Mouse (Mus musculus): ENCODE data around the gene Gm42878. TPM values are rescaled to one million over a fixed set of nuclear protein-coding genes. Genes with fewer than 3 reads are reported as not detected.
"Not testable (repeated sequence)": the region's sequence is repeated elsewhere in the genome, so short reads cannot be mapped to it uniquely, and the experiment has no call there.

Gene Gm42878
- polyA plus RNA-seq, 1 experiment from 2014 or later, result not detected

DNA sequence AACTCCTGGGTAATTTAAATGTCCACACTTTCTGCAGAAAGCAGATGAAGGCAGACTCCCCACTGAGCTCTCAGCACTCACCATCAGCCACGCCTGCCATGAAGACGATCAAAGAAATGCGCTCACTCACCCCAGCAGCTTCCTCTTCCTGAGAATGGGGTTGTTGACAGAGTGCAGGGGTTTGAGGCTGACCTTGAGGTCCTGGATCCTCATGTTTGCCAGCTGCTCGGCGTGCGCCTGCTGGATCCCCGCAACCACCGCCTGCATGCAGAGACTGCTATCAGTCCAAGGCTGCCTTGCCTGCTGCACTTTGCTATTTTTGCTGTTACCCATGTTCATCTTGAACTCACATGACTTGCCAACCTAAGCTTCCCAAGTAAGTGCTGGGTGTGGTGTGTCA is 18.3 kb downstream of the Gm42878 start:
- DNase-seq (ENCODE audit: low spot score), result no peak
- H3K27ac ChIP-seq (replicated peaks; ENCODE audit: low read depth, low read length), result no peak overlapping the region
- 82% methylated on average over 8 of the region's 8 CpGs for WGBS

DNA sequence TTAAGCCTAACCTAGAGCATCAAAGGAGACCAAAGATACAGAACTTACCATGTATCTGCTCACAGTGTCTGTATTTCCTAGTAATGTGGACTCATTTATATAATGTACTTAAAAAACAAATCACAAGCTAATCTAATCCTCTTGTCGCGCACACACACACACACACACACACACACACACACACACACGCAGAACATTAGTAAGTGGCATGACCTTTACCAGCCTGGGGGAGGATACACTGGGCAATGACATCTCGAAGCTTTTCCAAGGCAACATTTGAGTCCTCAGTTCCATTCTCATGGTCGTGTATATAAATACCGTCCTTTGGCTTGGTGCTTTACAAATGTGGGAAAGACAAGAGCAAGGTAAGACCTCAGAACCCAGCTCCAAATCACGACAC is 18.8 kb downstream of the Gm42878 start:
- ATAC-seq (ENCODE audit: insufficient number of reproducible peaks, low FRiP score, low TSS enrichment, low read depth), result no peak

More for the DNA sequence above, 18.3 kb downstream of the Gm42878 start:
- ATAC-seq (ENCODE audit: insufficient number of reproducible peaks, low FRiP score, low TSS enrichment, low read depth), result no peak
- Histone ChIP-seq H3K4me3 (ENCODE audit: low read depth, low read length) (no peak overlapping the region), H3K4me2 (ENCODE audit: low read depth, severe bottlenecking) (no peak overlapping the region), H3K4me1 (ENCODE audit: control insufficient read depth, insufficient read depth, low read length) (no peaks in the 10 kb centered on the region), H3K36me3 (ENCODE audit: control insufficient read depth, insufficient read depth, low read length) (peaks cover 28% of the 10 kb centered on the region), H3K9ac (ENCODE audit: low read length) (no peak overlapping the region), H3K9me3 (ENCODE audit: control insufficient read depth, low read length) (no peaks in the 10 kb centered on the region), H3K27me3 (ENCODE audit: control insufficient read depth, insufficient read depth, low read length) (no peaks in the 10 kb centered on the region)

DNA sequence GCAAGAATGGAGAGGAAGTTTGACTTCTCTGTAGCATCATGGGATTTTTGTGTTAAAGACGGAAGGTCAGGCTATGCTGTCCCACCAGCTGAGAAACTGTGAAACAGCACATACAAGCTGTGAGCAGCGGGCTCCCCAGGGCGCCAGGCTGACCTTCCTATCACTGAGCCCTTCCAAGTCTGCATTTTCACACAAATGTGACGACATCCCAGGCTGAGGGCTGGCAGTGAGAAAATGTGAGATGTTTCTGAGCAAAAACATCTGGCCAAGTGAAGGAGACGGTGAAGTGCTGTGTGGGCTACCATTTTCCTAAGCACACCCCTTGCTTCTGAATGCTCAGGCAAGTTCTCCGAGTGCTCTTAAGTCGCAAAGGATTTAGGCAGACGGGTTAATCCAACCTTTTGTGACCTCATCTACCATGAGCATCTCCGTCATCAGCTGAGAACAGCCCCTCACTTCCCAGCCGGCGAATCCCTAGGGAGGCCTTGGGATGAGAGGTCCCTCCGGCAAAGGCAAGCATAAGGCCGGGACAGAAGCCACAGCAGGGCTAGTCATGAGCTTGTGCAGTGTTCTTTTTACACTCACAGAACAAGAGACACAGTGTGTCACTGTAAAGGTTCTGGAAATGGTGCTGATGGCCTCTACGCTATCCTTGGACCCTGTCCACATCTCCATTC is 19.4 kb downstream of the Gm42878 start:
- H3K4me1 ChIP-seq (ENCODE audit: control insufficient read depth, insufficient read depth, low read length), result no peaks in the 10 kb centered on the region
- 85% methylated on average over 14 of the region's 14 CpGs for WGBS
- ATAC-seq (ENCODE audit: insufficient number of reproducible peaks, low FRiP score, low TSS enrichment, low read depth) (no peak), DNase-seq (ENCODE audit: low spot score) (no peak)
- no peak overlapping the region for H3K4me3 ChIP-seq (ENCODE audit: low read depth, low read length)
- H3K9me3 ChIP-seq (ENCODE audit: control insufficient read depth, low read length), result no peaks in the 10 kb centered on the region
- H3K36me3 ChIP-seq (ENCODE audit: control insufficient read depth, insufficient read depth, low read length), result peaks cover 25% of the 10 kb centered on the region; the same call in 1 of the 2 replicates
- H3K27ac ChIP-seq (replicated peaks; ENCODE audit: low read depth, low read length), result no peak overlapping the region
- no peak overlapping the region for H3K9ac ChIP-seq (ENCODE audit: low read length)
- no peaks in the 10 kb centered on the region for H3K27me3 ChIP-seq (ENCODE audit: control insufficient read depth, insufficient read depth, low read length)
- no peak overlapping the region for H3K4me2 ChIP-seq (ENCODE audit: low read depth, severe bottlenecking)

More for the DNA sequence above, 18.8 kb downstream of the Gm42878 start:
- H3K4me3 ChIP-seq (ENCODE audit: low read depth, low read length), result no peak overlapping the region
- 86% methylated on average over 7 of the region's 7 CpGs for WGBS
- no peak overlapping the region for H3K27ac ChIP-seq (replicated peaks; ENCODE audit: low read depth, low read length)
- no peak for DNase-seq (ENCODE audit: low spot score)
- peaks cover 28% of the 10 kb centered on the region; the same call in 1 of the 2 replicates for H3K36me3 ChIP-seq (ENCODE audit: control insufficient read depth, insufficient read depth, low read length)
- H3K9ac ChIP-seq (ENCODE audit: low read length), result no peak overlapping the region
- no peaks in the 10 kb centered on the region for H3K4me1 ChIP-seq (ENCODE audit: control insufficient read depth, insufficient read depth, low read length)
- H3K4me2 ChIP-seq (ENCODE audit: low read depth, severe bottlenecking), result no peak overlapping the region
- no peaks in the 10 kb centered on the region for H3K27me3 ChIP-seq (ENCODE audit: control insufficient read depth, insufficient read depth, low read length)
- H3K9me3 ChIP-seq (ENCODE audit: control insufficient read depth, low read length), result no peaks in the 10 kb centered on the region

DNA sequence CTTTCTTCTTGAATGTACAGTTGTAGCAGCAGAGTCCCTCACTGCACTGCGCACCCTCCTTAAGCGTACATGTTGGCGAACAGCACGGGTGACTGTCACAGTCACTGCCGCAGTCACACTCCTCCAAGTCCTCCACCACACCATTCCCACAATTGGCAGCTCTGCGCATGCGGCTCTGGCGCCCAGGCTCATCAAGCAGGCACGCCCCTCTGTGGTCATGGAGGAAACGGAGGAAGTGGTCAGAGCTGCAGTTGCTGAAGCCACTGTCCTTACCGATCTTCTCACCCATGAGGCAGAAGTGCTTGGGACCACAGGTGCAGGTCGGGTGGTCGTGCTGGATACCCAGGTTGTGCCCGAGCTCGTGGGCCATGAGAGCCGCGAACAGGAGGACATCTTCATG is 25.5 kb downstream of the Gm42878 start:
- not testable (repeated sequence) for H3K4me1 ChIP-seq (ENCODE audit: control insufficient read depth, insufficient read depth, low read length); H3K9me3 ChIP-seq (ENCODE audit: control insufficient read depth, low read length); H3K9ac ChIP-seq (ENCODE audit: low read length); H3K36me3 ChIP-seq (ENCODE audit: control insufficient read depth, insufficient read depth, low read length); H3K4me3 ChIP-seq (ENCODE audit: low read depth, low read length); ATAC-seq (ENCODE audit: insufficient number of reproducible peaks, low FRiP score, low TSS enrichment, low read depth); H3K4me2 ChIP-seq (ENCODE audit: low read depth, severe bottlenecking); DNase-seq (ENCODE audit: low spot score); H3K27ac ChIP-seq (replicated peaks; ENCODE audit: low read depth, low read length); H3K27me3 ChIP-seq (ENCODE audit: control insufficient read depth, insufficient read depth, low read length)
- 92% methylated on average over 10 of the region's 17 CpGs for WGBS

DNA sequence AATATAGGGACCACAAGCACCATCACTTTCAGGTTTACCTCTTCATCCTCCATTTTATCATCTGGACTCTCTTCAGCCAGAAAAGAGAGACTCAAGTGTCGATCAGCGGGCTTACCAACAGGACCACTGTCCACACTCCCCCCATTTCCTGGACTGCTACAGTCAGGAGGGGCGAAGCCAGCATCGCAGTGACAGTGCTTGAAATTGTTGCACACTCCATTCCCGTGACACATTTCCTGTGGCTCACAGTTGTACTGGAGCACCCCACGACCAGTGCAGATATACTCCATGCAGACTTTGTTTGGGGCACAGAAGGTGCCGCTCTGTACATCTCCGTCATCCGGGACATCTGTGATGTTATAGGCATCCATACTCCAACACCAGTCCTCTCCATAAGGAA is 26.3 kb downstream of the Gm42878 start:
- Histone ChIP-seq H3K36me3 (ENCODE audit: control insufficient read depth, insufficient read depth, low read length) (no peaks in the 10 kb centered on the region; the same call in 1 of the 2 replicates), H3K27me3 (ENCODE audit: control insufficient read depth, insufficient read depth, low read length) (no peaks in the 10 kb centered on the region), H3K4me3 (ENCODE audit: low read depth, low read length) (no peak overlapping the region), H3K9ac (ENCODE audit: low read length) (no peak overlapping the region), H3K4me1 (ENCODE audit: control insufficient read depth, insufficient read depth, low read length) (no peaks in the 10 kb centered on the region), H3K9me3 (ENCODE audit: control insufficient read depth, low read length) (no peaks in the 10 kb centered on the region), H3K4me2 (ENCODE audit: low read depth, severe bottlenecking) (no peak overlapping the region), H3K27ac (replicated peaks; ENCODE audit: low read depth, low read length) (no peak overlapping the region)
- WGBS, result 96% methylated on average over 9 of the region's 9 CpGs
- DNase-seq (ENCODE audit: low spot score), result no peak
- ATAC-seq (ENCODE audit: insufficient number of reproducible peaks, low FRiP score, low TSS enrichment, low read depth), result no peak

GRCm38 (mm10) chr5:121510009-121510408 is 35.3 kb downstream of the Gm42878 start:
- no peaks in the 10 kb centered on the region for H3K4me1 ChIP-seq (ENCODE audit: control insufficient read depth, insufficient read depth, low read length)
- no peaks in the 10 kb centered on the region for H3K9me3 ChIP-seq (ENCODE audit: control insufficient read depth, low read length)
- no peaks in the 10 kb centered on the region for H3K27me3 ChIP-seq (ENCODE audit: control insufficient read depth, insufficient read depth, low read length)
- H3K4me3 ChIP-seq (ENCODE audit: low read depth, low read length), result no peak overlapping the region
- no peak overlapping the region for H3K9ac ChIP-seq (ENCODE audit: low read length)
- no peaks in the 10 kb centered on the region for H3K36me3 ChIP-seq (ENCODE audit: control insufficient read depth, insufficient read depth, low read length)
- H3K27ac ChIP-seq (replicated peaks; ENCODE audit: low read depth, low read length), result no peak overlapping the region
- no peak for ATAC-seq (ENCODE audit: insufficient number of reproducible peaks, low FRiP score, low TSS enrichment, low read depth)
- no peak for DNase-seq (ENCODE audit: low spot score)
- 81% methylated on average over 7 of the region's 7 CpGs for WGBS
- no peak overlapping the region for H3K4me2 ChIP-seq (ENCODE audit: low read depth, severe bottlenecking)

DNA sequence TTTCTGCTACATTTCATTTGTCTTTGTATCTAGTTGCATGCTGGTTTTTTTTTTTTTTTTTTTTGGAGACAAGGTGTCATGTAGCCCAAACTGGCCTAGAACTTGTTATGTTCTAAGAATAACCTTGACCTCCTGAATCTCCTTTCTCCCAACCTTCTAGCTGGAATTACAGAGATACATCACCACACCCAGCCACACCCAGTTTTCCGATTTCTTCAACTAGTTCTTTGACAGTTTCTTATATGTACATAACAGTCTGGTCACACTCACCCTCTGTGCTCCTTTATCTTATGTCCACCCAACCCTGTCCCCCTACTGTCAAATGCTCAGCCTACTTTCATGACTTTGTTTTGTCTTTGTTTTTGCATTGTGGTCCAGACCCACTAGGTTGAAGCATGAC is 38.4 kb downstream of the Gm42878 start:
- H3K4me1 ChIP-seq (ENCODE audit: control insufficient read depth, insufficient read depth, low read length), result no peaks in the 10 kb centered on the region
- no peaks in the 10 kb centered on the region for H3K9me3 ChIP-seq (ENCODE audit: control insufficient read depth, low read length)
- no peaks in the 10 kb centered on the region for H3K27me3 ChIP-seq (ENCODE audit: control insufficient read depth, insufficient read depth, low read length)
- no peak overlapping the region for H3K4me3 ChIP-seq (ENCODE audit: low read depth, low read length)
- DNase-seq (ENCODE audit: low spot score), result no peak
- 85% methylated on average over 1 of the region's 1 CpGs for WGBS
- H3K4me2 ChIP-seq (ENCODE audit: low read depth, severe bottlenecking), result no peak overlapping the region
- H3K27ac ChIP-seq (replicated peaks; ENCODE audit: low read depth, low read length), result no peak overlapping the region
- H3K36me3 ChIP-seq (ENCODE audit: control insufficient read depth, insufficient read depth, low read length), result no peaks in the 10 kb centered on the region
- no peak overlapping the region for H3K9ac ChIP-seq (ENCODE audit: low read length)
- ATAC-seq (ENCODE audit: insufficient number of reproducible peaks, low FRiP score, low TSS enrichment, low read depth), result no peak

DNA sequence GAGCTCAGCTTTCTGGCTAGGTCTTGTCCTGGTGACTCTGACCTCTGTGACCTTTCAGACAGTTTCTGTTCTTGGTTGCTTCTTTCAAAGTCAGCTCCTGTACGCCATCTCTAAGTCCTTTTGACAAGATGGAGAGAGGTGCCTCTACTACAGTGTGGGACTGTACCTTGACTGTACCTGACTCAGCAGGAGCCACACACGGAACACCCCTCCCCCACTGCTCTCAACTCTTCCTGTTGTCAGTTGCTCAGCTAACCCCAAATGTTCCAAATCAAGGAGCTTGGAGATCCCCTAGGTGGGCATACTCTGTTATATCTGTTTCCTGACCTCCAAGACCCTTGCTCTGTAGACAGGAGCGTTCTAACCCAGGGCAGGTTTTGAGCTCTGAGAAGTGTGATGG is 42.1 kb downstream of the Gm42878 start, which contains the start of gene Adam1b:
TSS of gene Adam1b (minus strand) at position 205 of the 400 bp plus-strand sequence.
- no peak within 1 kb of the TSS for H3K4me2 ChIP-seq (ENCODE audit: low read depth, severe bottlenecking)
- H3K9ac ChIP-seq (ENCODE audit: low read length), result no peak within 1 kb of the TSS
- ATAC-seq (ENCODE audit: insufficient number of reproducible peaks, low FRiP score, low TSS enrichment, low read depth) (no peak), DNase-seq (ENCODE audit: low spot score) (no peak)
- H3K4me1 ChIP-seq (ENCODE audit: control insufficient read depth, insufficient read depth, low read length), result no peaks in the 10 kb centered on the region
- no peaks in the 10 kb centered on the region for H3K36me3 ChIP-seq (ENCODE audit: control insufficient read depth, insufficient read depth, low read length)
- 75% methylated on average over 3 of the region's 3 CpGs for WGBS
- no peak within 1 kb of the TSS for H3K4me3 ChIP-seq (ENCODE audit: low read depth, low read length)
- no peaks in the 10 kb centered on the region for H3K9me3 ChIP-seq (ENCODE audit: control insufficient read depth, low read length)
- no peaks in the 10 kb centered on the region for H3K27me3 ChIP-seq (ENCODE audit: control insufficient read depth, insufficient read depth, low read length)
- no peak within 1 kb of the TSS for H3K27ac ChIP-seq (replicated peaks; ENCODE audit: low read depth, low read length)

Measured in limb, embryonic 11.5 days (tissue).